Mouse (Mus musculus) adrenal gland, postnatal 14 days (tissue): ENCODE results near the gene Kif1a. TPM values are rescaled to one million over a fixed set of nuclear protein-coding genes. Genes with fewer than 3 reads are reported as not detected.
A peak's percentile ranks its signal among the peaks of the same experiment; 100 is the strongest.

Source experiments
- DNase-seq: peaks from one replicate; pipeline ENCODE4 v3.0.0; 2021; ENCODE audit warnings: mixed read lengths
- total RNA-seq: library from RNA; stranded (reverse); gene quantifications from 2 replicates; pipeline ENCODE4 v1.2.3, GENCODE M21; 2021

The Kif1a gene
- total RNA-seq, 1 experiment from 2014 or later: 18.5 TPM

DNA sequence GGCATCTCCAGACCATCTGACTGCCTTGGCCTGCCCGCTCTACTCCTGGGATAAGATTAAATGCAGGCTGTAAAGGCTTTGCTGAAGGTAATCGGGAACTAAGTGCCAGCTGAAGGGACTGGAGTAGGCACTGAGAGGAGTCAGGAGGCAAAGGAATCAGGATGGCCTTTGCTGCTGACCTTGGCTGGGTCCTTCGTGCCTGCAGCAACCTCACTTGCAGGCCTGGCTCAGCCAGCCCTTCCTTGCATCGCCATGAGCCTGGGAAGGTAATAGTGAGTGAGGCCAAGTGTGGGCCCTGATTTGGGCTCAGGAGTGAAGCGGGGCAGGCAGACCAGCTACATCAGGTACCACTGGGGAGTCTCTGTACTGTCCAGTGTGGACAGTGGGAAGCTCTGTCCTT is 2.8 kb downstream of the Kif1a start:
- DNase-seq: peak; percentile 57

DNA sequence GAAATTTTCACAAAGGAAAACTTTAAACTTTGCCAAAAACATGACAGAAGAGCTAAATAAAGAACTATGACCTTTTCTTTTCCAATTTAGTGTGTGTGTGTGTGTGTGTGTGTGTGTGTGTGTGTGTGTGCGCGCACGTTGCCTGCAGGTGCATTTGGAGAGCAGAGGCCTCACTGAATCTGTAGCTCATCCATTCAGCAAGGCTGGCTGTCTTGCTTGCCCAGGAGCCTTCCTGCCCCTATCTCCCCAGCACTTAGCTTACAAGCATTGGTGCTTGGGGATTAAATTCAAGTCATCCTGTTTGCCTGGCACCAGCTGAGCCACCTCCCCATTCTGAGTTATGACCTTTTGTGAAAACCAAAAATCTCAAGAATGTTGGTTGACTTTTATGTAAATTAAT is 9.2 kb downstream of the Kif1a start:
- DNase-seq: no peak

DNA sequence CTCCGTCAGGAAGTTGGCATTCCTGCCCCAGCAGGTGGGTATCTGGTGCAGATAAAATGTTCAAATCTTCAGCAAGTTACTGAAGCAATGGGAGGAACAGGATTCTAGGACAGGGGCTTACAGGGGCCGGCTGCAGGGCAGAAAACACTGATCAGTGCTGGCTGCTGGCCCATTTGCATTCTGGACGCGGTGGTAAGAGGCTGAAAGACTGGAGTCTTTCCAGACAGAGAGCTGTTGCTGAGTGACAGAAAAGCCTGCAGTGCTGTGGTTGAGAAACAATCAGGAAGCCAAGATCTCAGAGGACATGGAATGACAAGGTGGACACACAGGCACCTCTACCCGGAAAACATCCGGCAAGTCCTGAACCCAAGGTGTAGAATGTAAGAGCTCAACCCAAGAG is 16.6 kb downstream of the Kif1a start:
- peak; percentile 28 for DNase-seq

DNA sequence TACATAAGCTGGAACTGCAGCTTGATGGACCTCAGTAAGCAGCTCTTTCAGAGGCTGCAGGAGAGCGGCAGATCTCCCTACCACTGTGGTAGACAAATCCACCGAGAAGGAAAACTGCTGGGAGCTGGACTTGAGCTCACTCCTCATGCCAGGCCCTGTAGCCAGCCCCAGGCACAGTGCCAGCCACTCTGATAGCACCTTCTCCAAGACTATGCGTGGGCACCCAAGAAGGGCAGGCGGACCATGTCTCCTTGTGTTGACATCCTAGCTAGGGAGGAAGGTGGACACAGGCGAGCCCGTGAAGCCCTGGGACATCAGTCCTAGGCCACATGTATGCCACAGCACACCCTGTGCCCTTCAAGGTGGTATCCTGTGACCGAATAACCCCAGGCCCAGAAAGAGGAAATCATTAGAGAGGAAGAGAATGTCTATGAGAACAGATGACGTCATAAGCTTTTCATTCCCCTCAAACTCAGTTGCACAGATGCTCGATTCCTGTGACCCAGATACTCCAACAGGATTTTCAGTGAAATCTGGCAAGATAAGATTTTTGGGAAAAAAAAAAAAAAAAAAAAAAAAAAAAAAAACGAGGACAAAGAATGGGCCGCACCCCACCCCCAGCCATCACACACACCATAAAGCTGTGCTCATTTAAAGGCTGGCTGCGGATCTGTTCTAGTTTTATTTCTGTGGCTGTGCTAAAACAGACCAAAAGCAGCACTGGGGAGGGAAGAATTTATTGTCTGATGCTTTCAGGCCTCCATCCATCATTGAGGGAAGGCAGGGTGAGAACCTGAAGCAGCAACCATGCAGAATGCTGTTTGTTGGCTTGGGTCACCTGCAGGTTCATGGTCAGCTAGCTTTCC is 18.1 kb downstream of the Kif1a start:
- no peak for DNase-seq

DNA sequence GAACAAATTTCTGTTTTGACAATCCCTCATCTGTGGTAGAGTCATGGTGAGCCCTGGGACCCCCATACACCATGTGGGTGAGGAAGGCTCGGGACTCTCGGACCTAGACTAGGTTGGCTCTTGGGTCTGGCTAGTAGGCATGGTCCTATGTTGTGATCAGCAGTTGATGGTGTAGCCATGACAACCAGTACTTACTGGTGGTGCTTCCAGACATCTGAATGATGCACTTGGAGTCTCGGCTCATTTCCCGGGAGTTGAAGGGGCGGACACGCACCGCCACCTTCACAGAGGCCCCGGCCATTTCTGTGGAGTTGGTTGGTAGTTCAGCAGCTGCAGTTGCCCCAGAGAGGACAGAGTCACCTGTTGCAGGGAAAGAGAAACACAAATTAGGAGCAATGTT is 19.6 kb downstream of the Kif1a start:
- DNase-seq: no peak

DNA sequence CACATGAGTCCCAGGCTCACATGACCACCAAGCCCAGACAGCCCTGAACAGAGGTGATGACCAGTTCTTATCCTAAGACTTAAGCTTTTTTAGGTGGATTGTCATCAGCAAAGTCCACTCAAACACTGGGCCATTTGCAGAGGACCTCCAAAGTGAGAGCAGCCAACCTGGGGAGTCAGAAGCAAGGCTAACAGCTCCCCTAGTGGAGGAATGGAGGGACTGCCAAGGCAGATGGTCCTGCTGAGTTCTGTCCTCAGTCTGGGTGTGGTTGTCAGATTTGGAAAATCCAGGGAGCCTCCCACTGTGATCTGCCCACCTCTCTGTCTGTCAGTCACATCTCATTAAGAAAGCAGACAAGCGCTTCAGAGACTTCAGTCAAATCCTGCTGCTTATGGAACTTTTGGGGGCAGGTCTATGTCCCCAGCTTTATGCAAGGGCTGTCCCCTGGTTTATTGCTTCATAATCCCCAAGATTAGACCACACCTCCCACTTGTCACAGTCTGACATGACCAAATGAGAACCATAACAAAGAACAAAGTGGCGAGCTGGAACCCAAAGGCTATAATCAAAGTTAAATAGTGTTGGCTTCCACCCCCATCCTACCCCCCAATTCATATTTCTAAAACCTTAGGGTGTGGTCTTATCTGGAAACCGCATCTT is 20.7 kb downstream of the Kif1a start:
- peak; percentile 69 for DNase-seq

DNA sequence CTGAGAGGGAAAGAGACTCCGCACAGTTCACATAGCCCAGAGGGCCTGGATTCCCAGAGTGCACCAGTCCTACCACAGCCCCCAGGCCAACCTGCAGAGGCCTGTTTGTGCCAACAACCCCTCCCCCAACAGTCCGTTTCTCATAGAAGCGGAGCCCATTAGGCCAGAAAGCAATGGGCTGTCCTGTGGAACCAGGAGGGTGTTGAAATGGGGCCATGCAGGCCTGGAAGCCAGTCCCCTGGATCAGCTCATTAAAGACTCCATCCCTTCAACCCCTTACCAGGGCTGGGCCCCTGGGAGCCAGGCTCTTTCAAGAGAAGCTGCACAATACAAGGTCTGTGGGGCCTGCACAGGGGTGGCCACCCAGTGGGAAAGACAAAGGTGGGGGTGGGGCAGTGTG is 22.1 kb downstream of the Kif1a start:
- no peak for DNase-seq

DNA sequence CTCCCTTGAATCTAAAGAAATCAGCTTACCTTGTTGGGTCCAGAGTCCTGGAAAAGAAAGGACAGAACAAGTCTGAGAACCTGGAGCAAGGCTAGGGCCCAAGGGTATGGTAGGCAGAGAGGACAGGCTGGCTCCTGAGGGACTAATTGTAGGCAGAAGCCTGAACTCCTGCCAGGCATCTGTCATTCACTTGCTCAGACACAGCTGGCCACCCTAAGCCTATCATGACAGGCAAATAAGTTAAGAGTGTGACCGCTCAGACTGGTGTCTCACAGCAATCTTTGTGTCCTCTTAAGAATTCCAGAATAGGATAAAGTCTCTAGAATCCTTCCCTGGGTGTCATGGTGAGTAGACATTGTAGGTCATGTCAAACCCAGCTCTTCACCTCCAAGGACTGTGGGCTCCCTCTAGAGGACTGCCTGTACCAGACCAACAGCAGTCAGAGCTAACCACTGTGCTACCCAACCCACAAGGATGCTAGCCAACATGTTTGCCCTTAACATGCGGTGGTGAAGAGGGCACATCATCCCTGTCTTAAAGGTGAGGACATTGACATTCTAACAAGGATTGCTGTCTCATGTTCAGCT is 29.4 kb downstream of the Kif1a start:
- peak; percentile 52 for DNase-seq

DNA sequence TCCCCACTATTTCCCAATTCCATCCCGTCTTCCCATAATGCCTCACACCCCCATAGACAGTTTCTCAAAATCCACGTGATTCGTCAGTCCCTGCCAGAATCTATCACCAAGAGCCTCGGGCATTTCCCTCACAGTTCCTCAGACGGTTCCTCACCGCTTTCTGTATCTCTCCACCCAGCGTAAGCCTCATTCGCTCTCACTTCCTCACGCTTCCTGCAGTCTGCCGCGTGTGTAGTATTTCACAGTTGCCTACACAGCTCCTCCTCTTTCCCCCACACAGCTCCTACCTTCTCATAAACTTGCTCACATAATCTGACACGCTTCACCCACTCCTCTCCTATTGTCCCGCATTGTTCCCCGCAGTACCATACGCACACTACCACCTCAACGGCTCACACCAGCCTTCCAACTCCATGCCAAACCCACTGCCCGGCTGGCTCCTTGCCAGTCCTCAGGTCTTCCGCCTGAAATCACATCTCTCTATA is 30.2 kb downstream of the Kif1a start:
- DNase-seq: no peak

DNA sequence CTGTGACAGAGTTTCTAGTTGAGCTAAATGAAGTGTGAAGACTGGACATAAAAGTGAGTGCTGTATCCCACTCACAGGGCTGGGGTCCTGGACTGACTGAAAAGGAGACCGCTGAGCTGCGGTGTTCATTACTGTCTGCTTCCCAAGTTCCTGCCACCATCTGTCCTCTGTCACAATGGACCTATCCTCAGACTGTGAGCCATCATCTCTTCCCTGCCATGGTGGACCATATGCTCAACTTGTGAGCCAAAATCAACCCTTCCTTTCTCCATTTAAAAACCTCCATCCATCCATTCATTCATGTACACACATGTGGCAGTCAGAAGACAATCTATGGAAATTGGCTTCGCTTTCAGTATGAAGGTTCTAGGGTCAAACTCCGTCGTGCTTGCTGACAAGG is 30.9 kb downstream of the Kif1a start:
- no peak for DNase-seq

DNA sequence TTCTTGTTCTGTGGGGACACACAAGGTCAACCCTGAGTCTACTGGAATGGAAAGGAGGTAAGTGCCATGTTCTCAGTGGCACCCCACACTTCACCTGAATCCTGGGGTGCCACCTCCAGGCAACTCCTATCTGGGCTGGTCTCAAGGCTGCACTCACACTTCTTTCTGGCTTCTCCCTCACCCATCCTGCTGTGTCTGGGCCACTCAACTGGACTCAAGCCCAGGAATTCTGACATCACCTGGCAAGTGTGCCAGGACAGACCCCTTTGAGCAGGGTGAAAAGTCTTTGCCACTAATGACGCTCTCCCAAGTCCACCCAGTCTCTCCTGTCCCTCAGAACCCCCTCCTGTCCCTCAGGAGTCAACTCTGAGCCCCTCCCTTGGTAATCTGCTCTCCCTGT is 33.2 kb downstream of the Kif1a start:
- DNase-seq: peak; percentile 47

DNA sequence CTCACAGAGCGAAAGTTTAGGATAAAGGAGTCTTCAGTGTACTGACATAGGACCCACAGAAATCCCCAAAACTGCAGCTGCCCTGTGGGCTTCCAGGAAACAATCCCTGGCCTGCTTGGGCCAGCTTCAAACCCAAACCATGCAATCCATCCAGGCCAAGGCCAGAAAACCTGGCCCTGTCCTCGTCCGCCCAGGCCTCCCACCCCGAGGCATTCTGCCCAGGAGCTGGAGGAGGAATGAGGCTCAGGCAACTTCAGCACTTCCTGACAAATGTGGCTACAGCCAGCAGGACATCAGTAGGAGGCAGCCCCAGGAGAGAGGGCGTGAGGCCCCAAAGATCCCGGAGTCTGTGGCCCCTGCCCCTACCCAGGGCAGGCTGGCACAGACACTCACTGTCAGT is 36.1 kb downstream of the Kif1a start:
- peak; percentile 85 for DNase-seq

DNA sequence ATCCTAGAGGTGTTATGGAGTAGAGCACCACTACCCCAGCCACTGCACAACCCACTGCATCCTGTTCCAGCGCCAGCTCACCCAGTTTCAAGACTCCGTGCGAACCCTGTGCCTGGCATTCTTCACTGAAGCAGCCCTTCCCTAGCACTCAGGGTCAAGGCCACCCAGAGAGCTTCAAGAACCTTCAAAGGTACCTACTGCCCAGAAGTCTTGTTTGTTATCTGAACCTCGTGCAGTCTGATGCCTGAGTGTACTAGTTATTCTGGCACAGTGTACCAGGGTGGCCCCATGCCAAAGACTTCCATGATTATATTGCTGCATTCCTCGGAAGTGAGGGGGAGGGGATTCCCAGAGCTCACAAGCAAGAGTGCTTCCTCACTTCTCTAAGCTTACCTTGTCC is 38.1 kb downstream of the Kif1a start:
- DNase-seq: peak; percentile 88

DNA sequence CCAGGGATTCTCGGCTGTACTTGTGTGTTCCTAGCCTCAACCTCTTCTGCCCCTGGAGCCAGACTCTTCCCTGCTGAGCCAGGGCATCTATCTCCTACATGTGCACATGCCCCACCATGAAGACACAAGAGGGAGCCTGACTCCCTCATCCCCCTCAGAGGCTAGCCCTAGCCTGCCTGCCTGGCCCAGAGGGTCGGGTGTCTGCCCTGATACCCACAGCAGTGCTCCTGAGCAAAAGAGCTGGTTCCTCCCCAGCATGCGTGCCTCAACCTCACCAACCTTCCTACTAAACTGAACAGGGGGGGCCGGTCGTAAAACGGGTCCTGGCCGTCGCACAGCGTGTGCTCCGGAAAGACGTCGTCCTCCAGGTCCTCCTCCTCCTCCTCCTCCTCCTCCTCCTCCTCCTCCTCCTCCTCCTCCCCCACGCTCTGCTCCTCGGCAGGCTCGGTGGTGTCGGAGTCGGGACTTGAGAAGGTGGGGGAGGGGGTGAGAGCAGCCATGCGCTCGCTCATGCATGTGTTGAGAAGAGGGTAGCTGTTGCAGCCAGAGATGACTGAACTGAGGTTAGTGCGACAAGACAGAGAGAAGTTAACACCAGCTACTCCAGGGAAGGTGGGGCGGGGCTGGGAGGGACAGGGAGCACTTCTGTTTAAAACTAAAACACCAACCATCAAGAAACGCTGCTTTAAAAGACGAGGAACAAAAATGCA is 50.5 kb downstream of the Kif1a start:
- DNase-seq: no peak

DNA sequence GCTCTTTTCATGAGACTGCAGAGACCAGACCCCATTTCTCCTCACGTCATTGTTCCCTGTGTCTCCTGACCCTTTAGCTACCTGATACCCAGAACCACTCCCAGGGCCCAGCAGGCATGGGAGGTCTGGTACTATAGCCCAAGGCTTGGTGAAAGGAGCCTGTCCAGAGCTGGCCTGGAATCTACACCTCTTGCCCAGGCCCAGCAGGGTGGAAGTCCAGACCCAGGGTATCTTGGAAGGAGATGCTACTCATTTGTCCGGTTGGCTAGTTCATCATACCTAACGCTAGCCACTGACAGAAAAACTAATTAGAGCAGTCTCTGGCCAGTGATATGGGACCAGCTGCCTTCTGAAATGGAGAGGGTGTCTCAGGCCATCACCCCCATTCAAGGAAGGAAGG is 51.7 kb downstream of the Kif1a start:
- no peak for DNase-seq

DNA sequence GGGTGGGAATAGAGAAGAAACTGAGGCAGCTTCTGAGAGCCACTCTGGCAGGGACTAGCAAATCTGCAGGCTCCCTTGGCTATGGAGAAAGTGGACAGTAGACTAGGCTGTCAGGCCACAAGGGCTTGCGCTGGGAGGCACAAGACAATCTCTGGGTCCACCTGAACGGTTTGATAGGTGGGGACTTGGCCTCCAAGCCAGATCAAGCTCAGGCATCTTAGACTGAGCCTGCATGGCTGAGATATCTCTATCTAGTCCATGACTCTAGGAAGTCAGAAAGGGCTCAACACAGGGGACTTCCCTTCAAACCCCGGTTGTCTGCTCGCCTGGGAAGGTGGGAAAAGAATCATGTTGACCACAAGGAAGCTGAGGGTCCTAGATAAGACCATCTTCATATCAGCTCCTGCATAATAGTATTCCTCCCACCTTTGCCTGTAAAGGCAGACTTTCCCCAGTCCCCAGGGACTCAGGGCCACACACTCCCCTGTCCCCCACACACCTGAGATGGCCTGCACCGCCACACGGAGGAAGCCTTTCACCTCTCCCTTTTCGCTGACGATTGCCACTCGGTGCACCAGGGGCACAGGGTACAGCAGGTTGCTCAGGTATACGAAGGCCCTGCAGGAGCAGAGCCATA is 55.5 kb downstream of the Kif1a start:
- no peak for DNase-seq

DNA sequence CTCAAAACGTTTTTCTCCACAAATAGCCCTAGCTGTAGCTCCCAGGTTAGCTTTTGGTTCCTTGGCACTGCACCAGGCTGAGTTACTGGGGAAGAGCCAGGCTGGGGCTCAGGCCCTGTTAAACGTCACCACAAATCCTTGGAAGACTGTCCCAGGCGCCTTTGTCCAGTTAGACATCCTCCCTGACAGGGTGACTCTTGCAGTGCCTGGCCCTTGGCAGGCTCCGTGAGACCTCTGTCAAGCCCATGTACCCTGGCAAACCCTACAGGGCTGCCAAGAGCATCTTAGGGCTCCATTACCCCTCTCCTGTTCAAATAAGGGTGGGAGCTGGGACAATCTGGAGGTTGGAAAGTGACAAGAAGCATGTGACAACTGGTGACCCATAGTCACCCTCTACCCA is 65.8 kb downstream of the Kif1a start:
- DNase-seq: no peak

DNA sequence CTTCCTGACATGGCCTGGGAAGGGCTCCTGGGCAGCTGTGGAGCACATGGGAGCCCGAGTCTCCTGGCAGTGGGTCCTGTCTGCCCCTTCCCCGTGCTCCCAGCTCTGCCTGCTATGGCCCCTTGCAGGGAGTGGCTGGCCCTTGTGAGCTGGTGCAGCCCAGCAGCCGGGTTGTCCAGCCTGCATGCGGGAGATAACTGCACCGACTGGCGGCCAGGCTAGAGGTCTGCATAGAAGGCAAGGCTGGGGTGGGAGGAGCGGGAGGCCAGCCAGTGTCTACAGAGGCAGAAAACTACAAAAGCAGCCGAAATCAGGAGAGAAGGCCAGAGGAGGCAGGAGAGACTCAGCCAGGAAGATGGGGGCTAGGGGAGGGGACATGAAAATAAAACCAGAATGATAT is 67.8 kb downstream of the Kif1a start:
- DNase-seq: peak; percentile 19

DNA sequence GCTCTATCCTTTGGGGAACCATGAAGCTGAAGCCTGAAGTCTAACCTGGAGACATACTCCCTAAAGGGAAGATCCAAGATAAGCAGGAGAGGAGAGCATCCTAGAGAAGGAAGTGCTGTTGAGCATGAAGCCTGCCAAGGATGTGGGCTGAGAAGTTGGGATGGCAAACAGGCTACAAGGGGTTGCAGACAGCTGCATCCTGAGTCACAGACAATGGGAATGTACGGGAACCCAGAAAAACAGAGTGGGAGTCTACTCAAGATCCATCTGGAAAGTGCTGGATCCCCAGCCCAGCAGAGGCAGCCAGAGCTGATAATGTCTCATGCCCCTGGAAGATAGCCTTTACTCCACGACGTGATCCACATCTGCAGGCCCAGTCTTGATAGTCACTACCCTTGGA is 70.6 kb downstream of the Kif1a start:
- DNase-seq: no peak

DNA sequence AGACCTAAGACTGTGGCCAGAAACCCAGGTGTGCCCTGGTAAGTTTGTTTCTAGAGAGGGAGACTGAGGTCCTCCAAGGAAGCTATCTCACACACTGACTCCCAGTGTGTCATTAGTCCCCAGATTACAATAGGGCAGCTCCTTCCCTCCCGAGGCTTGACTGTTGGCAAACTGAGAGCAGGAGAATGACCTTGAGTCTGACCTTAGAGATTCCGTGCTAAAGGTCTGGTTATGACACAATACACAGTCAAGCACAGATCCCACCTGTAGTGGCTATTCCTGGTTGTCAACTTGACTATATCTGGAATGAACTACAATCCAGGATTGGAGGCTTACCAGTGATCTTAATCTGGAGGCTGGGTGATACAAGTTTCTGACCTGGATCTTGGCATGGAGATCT is 71.7 kb downstream of the Kif1a start:
- no peak for DNase-seq

DNA sequence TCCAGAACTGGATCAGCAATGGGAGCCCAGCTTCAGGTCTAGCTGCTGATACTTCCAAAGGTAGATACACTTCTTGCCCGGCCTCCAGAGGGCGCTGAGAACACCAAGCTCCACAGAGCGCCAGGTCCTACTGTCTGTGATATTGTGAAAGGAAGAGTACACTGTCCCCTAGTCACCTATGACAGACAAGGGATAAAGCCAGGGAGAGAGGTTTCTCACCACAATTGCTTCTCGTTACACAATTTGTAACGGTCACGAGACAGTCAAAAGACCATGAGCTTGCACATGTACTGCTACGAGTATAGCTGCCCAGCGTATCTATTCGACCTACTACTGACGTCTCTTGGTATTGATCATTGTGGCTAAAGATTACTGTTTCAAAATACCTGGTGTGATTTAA is 72.4 kb downstream of the Kif1a start:
- DNase-seq: no peak

DNA sequence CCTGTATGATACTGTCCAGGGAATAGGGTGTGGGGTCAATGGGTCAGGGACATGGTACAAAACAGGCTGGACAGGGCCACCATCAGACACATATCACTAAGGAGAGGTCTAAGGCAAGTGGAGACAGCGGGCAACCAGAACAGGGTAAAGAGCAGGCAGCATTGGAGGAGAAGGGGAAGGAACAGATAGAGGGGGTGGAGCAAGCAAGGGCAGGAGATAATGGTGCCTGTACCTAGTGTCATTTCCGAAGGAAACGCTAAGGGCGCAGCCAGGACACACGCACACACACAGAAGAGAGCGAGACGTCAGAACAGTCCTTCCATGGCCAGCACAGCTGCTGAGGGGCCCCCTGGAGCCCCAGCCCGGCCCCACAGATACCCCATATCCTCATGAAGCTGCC is 75.2 kb downstream of the Kif1a start:
- no peak for DNase-seq
